Mouse (Mus musculus): ENCODE results near the gene Tnrc6c. TPM values are rescaled to one million over a fixed set of nuclear protein-coding genes. Genes with fewer than 3 reads are reported as not detected.

The Tnrc6c gene
- total RNA-seq, 2 experiments from 2014 or later, result 20.3 to 23.7 TPM

DNA sequence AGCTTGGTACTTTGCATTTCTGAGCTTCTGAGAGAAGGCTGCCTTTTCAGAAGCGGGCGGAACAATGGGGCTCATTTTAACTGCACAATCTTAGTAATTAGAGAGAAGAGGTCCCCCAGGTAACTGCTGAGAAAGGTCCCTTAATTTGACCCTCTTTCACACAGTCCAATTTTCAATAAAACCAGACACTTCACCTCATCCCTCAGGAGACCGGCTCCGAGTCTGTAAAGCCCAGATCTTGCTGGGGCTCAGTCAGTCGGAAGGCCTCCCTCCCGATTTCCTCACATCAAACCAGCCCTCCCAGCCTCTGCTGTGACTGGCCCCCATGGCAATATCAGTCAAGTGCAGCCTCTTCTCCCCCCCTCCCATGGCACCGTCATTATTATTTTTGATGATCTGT is 15.7 kb upstream of the Tnrc6c start:
- no peak for DNase-seq

GRCm38 (mm10) chr11:117638809-117639208 is 15.3 kb upstream of the Tnrc6c start:
- no peak for DNase-seq

- DNase-seq, result no peak
Observed at GRCm38 (mm10) chr11:117639331-117639970, 14.6 kb upstream of the Tnrc6c start.

- no peak for DNase-seq
Observed at GRCm38 (mm10) chr11:117642181-117642580, 11.9 kb upstream of the Tnrc6c start.

GRCm38 (mm10) chr11:117643240-117643639 is 10.8 kb upstream of the Tnrc6c start:
- peak; percentile 15 for DNase-seq

GRCm38 (mm10) chr11:117646786-117647185 is 7.3 kb upstream of the Tnrc6c start:
- no peak for DNase-seq

DNA sequence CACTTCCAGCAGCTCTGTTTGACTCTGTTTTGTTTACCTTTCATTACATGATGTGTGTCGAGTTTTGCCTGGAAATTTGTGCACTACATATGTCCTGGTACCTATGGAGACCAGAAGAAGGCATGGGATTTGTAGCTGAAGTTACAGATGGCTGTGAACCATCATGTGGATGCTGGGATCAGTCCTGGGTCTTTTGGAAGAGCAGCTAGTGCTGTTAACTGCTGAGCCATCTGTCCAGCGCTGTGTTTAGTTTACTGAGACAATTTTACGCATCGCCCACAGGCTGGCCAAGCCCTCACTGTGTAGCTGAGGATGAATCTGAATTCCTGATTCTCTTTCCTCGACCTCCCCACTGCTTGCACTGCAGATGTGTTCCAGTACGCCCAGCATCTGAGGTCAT is 6.1 kb upstream of the Tnrc6c start:
- no peak for DNase-seq

GRCm38 (mm10) chr11:117650721-117651644 is 3.1 kb upstream of the Tnrc6c start:
- no peak for DNase-seq

DNA sequence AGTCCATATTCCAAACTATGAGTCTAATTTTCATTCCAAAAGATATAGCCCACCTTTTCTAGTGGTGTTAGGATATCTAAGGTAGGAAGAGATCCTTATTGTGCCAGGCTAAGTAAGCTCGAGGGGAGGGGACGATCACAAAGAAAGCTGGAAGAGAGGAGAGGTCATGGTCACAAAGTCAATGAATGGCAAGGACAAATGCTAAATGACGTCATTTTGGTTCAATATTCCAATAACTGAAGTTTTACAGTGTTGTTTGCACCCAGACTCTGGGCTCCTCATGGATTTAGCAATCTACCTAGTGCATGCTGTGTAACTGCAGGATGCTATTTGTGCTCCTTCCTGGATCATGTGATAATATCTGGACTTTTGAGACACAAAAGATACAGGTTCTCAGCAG is 1.2 kb upstream of the Tnrc6c start:
- no peak for DNase-seq

DNA sequence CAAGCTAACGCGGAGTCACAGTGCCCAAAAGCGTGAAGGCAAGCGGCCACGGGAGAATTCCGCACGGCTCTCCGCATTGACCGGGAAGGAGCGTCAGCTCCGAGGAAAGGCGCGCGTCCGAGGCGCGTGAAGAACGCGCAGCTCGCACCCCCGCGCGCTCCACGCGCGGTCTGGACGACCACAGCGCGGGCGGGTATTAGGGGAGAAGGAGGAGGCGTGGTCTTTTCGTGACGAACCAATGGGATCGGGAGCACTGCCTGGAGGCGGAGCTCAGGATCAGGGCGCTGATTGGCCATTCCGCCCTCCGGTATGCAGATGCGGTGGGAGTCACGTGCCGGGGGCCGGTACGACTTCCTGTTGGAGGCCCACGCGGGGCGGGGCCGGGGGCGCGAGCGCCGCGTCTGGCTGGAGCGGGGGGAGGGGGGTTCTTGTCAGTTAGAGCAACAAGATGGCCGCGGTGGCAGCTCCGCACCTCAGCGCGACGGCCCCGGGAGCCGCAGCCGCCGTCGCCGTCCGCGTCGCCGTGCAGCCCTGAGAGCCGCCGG is 363 bp downstream of the Tnrc6c start:
- peak; percentile 99 for DNase-seq

- no peak for DNase-seq
Observed at GRCm38 (mm10) chr11:117654934-117655291, 824 bp downstream of the Tnrc6c start.

DNA sequence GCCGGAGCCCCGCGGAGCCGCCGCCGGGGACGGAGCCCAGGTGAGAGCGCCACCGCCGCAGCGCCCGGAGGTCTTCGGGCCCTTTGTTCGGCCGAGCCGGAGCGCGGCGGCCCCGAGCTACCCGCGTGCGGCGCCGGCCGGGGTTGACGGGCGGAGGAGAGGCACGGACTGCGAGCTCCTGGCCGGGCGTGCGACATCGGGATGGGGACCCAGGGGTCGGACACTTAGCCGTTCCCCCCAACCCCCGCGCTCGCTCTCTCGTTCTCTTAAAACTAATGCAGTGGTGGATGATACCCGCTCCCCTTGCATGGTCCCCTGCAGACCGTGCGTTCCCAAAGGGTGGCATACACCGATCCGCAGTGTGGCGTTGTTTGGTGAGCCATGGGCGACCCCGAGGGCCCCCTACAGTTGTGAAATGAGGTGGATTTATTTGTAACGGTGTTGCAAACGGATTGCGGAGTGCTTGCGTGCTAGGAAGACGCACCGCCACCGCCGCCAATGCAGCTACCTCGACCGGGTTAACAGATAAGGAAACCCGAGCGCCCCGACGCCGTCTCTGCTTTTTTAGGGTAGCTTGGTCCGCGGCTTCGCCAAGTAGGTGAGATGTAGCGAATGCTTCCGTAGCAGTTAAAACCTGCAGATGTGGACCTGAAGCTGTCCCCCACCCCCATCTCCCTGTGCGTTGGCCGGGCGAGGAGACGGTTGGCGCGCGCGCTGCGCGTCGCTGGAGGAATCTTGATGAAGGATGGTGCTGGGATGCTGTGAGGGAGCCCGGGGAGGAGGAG is 1.4 kb downstream of the Tnrc6c start:
- DNase-seq, result peak; percentile 63

GRCm38 (mm10) chr11:117656077-117656401 is 1.9 kb downstream of the Tnrc6c start:
- DNase-seq, result no peak

GRCm38 (mm10) chr11:117658974-117659373 is 4.9 kb downstream of the Tnrc6c start:
- DNase-seq, result peak; percentile 25

DNA sequence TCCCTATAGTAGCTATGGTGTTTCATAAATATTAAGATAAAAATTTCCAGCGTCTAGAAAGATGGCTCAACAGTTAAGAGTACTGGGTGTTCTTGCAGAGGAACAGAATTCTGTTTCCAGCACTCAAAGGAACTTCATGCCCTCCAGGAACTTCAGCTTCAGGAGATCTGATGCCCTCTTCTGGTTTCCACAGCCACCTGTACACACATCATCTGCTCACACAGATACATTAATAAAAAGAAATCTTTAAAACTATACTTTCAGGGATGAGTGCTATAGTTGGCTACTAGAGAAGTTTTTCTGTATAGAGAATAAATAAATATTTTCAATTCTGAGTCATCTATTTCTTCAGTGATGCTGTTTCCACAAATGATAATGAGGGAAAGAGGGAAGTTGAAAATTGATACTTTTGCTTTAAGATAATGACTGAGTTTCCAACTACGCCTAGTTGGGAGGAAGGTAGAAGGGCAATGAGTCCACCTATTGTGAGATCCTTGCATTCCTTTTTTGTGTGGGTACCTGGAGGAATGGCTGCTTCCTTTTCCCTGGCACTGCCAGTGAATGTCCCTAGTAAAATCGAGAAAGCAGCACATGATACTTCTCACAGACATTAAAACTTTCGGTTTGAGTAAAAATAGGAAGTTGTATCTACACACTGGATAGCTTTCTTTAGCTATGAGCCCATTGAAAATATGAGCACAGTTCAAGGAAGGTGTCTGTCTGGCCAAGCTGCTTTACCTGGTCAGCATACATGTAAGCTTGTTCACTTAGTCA is 9.1 kb downstream of the Tnrc6c start:
- DNase-seq, result no peak

DNA sequence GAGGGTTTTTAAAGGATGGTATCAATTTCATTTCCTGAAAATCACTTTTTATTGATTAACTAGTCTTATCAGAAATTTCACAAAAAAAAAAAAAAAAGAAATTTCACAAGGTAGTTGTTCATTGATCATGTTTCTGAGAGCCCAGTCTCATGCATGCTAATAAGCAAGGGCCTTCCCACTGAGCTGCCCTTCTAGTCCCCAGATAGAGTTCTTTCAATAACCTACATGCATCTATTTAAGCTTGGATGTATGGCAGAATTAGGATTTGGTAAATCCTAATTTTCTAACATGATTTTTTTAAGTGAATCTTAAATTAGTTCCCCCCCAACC is 9.7 kb downstream of the Tnrc6c start:
- DNase-seq, result no peak

GRCm38 (mm10) chr11:117665189-117665588 is 11.1 kb downstream of the Tnrc6c start:
- DNase-seq, result no peak

DNA sequence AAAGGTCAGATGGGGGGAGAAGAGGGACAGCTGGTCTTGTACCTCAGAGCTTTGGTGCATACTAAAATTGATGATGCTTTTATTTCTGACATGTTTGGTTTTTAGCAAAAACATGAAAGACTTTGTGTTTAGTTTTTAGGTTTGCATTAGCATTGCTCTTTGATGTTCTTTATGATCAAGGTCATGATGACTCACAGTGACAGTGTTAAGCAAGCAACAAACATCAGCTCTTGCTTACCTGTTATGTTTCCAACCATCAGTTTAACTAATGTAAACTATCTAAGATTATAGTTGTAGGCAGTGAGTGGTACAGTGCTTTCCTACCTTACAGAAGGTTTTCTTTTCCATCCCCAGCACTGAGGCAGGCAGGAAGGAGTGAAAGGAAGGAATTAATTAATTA is 12.5 kb downstream of the Tnrc6c start:
- DNase-seq, result no peak

DNA sequence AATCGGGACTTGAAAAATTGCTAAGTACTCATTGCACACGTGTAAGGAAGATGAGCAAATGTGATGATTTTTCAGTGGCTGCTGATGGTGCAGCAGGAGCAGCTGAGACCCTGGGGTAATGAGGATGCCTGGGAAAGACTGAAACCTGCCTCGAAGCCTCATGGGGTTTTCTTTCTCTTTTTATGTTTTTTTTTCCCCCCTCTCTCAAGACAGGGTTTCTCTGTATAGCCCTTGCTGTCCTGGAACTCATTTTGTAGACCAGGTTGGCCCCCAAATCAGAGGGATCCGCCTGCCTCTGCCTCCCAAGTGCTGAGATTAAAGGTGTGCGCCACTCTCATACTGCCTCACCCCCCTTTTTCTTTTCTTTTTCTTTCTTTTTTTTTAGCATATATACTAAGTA is 13.1 kb downstream of the Tnrc6c start:
- no peak for DNase-seq

DNA sequence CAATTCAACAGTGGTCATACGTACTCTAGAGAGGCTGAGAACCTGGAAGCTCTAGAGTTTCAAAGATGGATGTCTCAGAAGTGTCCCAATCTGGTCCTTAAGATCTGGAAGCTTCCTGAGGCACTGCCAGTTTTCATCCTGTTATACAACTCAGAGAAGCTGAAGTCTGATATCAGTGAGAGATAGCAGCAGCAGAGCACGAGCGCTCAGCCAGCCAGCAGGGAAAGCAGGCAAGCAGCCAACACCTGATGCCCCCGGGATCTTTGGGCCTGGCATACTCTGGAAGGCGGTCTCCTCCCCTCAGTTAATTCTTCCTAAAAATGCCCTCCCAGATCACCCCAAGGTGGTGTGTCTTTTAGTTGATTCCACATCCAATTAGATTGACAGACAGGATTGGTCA is 13.7 kb downstream of the Tnrc6c start:
- DNase-seq, result peak; percentile 28

DNA sequence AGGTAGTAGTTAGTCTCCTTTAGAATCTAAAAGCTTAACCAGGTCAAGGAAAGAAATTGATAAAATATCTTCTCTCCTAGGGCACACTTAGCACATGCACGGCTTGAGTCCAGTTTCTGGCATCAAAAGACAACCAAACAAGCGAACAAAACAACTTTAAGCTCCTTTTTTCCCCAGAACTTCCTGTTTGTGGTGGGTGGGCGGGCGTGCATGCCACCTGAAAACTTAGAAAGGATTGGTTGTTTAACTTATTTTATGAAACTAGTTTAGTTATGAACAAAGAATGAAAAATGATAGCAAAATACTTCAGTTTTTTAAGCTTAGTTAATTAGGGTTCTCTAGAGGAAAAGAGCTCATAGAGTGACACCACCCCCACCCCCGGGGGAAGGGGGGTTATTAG is 17.5 kb downstream of the Tnrc6c start:
- DNase-seq, result no peak

- DNase-seq, result no peak
Observed at GRCm38 (mm10) chr11:117674531-117674930, 20.4 kb downstream of the Tnrc6c start.

Data from adrenal gland, postnatal 10 days (tissue).